In the genomic region with DNA sequence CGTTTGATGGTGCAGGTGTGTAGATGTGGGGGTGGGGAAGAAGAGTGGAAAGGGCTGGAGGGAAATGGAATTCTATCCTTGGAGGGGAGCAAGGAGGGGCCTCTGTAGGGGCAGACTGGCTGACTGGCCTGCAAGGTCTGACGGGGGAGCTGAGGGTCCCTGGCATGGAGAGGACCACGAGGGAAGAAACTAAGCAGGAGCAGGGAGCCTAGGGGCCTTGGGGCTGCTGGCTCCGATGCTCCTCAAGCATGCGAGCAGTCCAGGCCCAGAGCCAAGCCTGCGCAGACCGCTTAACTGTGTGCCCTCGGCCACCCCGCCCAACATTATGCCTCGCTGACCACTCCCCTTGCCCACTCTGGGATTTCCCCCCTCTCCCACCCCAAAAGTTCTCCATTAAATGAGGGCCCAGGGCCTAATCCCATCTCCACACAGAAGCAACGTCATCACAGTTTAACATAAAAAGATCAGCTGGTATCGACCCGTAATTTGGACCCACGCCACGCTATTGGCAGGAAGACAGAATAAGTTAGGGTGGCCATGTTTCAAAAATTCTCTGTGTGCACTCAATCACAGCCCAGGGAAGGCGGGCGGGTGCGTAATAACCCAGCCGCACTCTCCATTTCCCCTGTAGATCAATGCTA, we compare ENCODE assay signal across 12 mouse cellular contexts. TPM values are rescaled to one million over a fixed set of nuclear protein-coding genes. Genes with fewer than 3 reads are reported as not detected.
DNase-seq lines count a peak whose midpoint lies in the region; ATAC-seq and TF ChIP-seq lines count a peak whose summit lies in the region.
"Had no signal": no experiment of that assay in that cellular context is flagged by ENCODE, and none has a peak within 500 bp of the region (broad histone marks: within the 10 kb centered on the region; RNA-seq: fewer than 3 reads in every experiment).

No protein-coding gene starts in this region.

- no peak overlapping the region for H3K27ac ChIP-seq in heart, embryonic 14.5 days (replicated peaks in 1 of 2; ENCODE audit: control insufficient read depth in 1 of 2, insufficient read depth in 1 of 2, low read depth in 2 of 2, low read length in 2 of 2)
- no peak overlapping the region for H3K27ac ChIP-seq in heart, embryonic 10.5 days
- peak overlapping the region; percentile 46; the same call in 1 of the 2 replicates for H3K27ac ChIP-seq in kidney, adult 2 months (ENCODE audit: insufficient read depth, low read depth, low read length)
- no peak overlapping the region for H3K27ac ChIP-seq in neural tube, embryonic 13.5 days (replicated peaks)
- H3K27ac ChIP-seq: heart, adult 2 months had no signal

- H3K4me2 ChIP-seq in heart, embryonic 14.5 days (ENCODE audit: low read length), result peak overlapping the region; percentile 13; the same call in 1 of the 2 replicates
- no peak overlapping the region for H3K4me2 ChIP-seq in neural tube, embryonic 13.5 days

- WGBS in heart, embryonic 14.5 days, result 50% methylated on average over 17 of the region's 19 CpGs
- WGBS in heart, embryonic 10.5 days, result 44% methylated on average over 19 of the region's 19 CpGs
- 28% methylated on average over 19 of the region's 19 CpGs for WGBS in kidney, adult 2 months
- WGBS in neural tube, embryonic 13.5 days, result 35% methylated on average over 19 of the region's 19 CpGs

- peaks cover 4 to 11% of the 10 kb centered on the region in 2 experiments for H3K4me1 ChIP-seq in heart, embryonic 14.5 days (ENCODE audit: control insufficient read depth in 2 of 2, insufficient read depth in 2 of 2, low read length in 2 of 2)
- peaks cover 27% of the 10 kb centered on the region for H3K4me1 ChIP-seq in heart, embryonic 10.5 days
- H3K4me1 ChIP-seq in kidney, adult 2 months (ENCODE audit: control insufficient read depth, insufficient read depth, low read length), result no peaks in the 10 kb centered on the region
- peaks cover 25% of the 10 kb centered on the region for H3K4me1 ChIP-seq in neural tube, embryonic 13.5 days (replicated peaks)

- DNase-seq in heart, embryonic 10.5 days (ENCODE audit: low spot score), result no peak
- peak; percentile 21 for DNase-seq in retina, postnatal 1 day
- no peak for DNase-seq in retina, embryonic 14.5 days (ENCODE audit: low spot score)
- DNase-seq in kidney, adult 2 months, result peak; percentile 82
- DNase-seq in frontal cortex, adult 2 months (ENCODE audit: extremely low spot score in 1 of 2, low spot score in 1 of 2), result no peak
- DNase-seq: adrenal gland, postnatal 25 days; embryo, embryonic 11 days; heart, adult 2 months had no signal

- TF ChIP-seq CTCF in kidney, adult 2 months (conservative IDR thresholded peaks at IDR 0.05; ENCODE audit: insufficient read depth, insufficient read length, low read depth, low read length), result no peak

- no peak overlapping the region for H3K4me3 ChIP-seq in heart, embryonic 14.5 days (ENCODE audit: control insufficient read depth in 1 of 2, insufficient read depth in 1 of 2, low read depth in 1 of 2, low read length in 2 of 2)
- H3K4me3 ChIP-seq in heart, embryonic 10.5 days, result no peak overlapping the region
- peak overlapping the region; percentile 9; the same call in 1 of the 2 replicates for H3K4me3 ChIP-seq in kidney, adult 2 months (ENCODE audit: insufficient read depth, low read depth, low read length)
- no peak overlapping the region for H3K4me3 ChIP-seq in neural tube, embryonic 13.5 days
- H3K4me3 ChIP-seq: heart, adult 2 months had no signal

- H3K9ac ChIP-seq in heart, embryonic 14.5 days (ENCODE audit: low read length), result no peak overlapping the region
- H3K9ac ChIP-seq in neural tube, embryonic 13.5 days, result no peak overlapping the region

- no peak for TF ChIP-seq POLR2A in kidney, adult 2 months (IDR thresholded peaks at IDR 0.05; ENCODE audit: low read depth, low read length)

- H3K36me3 ChIP-seq in heart, embryonic 14.5 days (ENCODE audit: control insufficient read depth, insufficient read depth, low read length), result no peaks in the 10 kb centered on the region
- no peaks in the 10 kb centered on the region for H3K36me3 ChIP-seq in heart, embryonic 10.5 days
- no peaks in the 10 kb centered on the region for H3K36me3 ChIP-seq in kidney, adult 2 months (ENCODE audit: control insufficient read depth, insufficient read depth, low read length)
- H3K36me3 ChIP-seq in neural tube, embryonic 13.5 days, result no peaks in the 10 kb centered on the region

- peaks cover 31% of the 10 kb centered on the region for H3K27me3 ChIP-seq in heart, embryonic 14.5 days (ENCODE audit: control insufficient read depth, insufficient read depth, low read length)
- H3K27me3 ChIP-seq in heart, embryonic 10.5 days (ENCODE audit: insufficient read depth, poor library complexity, severe bottlenecking), result peaks cover 76% of the 10 kb centered on the region
- no peaks in the 10 kb centered on the region for H3K27me3 ChIP-seq in kidney, adult 2 months (replicated peaks; ENCODE audit: control insufficient read depth, insufficient read depth, low read length)
- H3K27me3 ChIP-seq in neural tube, embryonic 13.5 days, result peaks cover 82% of the 10 kb centered on the region

- ATAC-seq in heart, embryonic 14.5 days (ENCODE audit: insufficient number of reproducible peaks, insufficient read depth, low FRiP score, low read depth), result no peak
- ATAC-seq in neural tube, embryonic 13.5 days (ENCODE audit: low read depth), result peak; percentile 52; the same call in 1 of the 2 replicates
- no peak for ATAC-seq in erythroblast, adult 5-6 weeks (replicated peaks; ENCODE audit: low FRiP score, poor library complexity, severe bottlenecking)
- ATAC-seq: CD4-positive, CD25-positive, alpha-beta regulatory T cell, adult 4 months had no signal

- H3K9me3 ChIP-seq in heart, embryonic 14.5 days (ENCODE audit: control insufficient read depth, low read length), result no peaks in the 10 kb centered on the region
- no peaks in the 10 kb centered on the region for H3K9me3 ChIP-seq in heart, embryonic 10.5 days
- no peaks in the 10 kb centered on the region for H3K9me3 ChIP-seq in neural tube, embryonic 13.5 days

RNA-seq across cellular contexts. Expression of gene Slf2, which starts 37.6 kb away (rescaled TPM):
- polyA plus RNA-seq in heart, embryonic 14.5 days (2014; fragmentation: Nextera tagmentation; extraction: Ambion mirVana), result 46.4 and 47.0 TPM in 2 replicates
- polyA plus RNA-seq in heart, embryonic 10.5 days (2016; fragmentation: Nextera tagmentation; extraction: Ambion mirVana), result 56.6 and 60.6 TPM in 2 replicates
- 10.5 and 31.1 TPM in 2 replicates for polyA plus RNA-seq in kidney, adult 2 months (2012; rRNA removed)
- polyA plus RNA-seq in neural tube, embryonic 13.5 days (2015; fragmentation: Nextera tagmentation; extraction: Ambion mirVana), result 25.2 and 31.4 TPM in 2 replicates
- total RNA-seq in erythroblast, adult 5-6 weeks (2015; ENCODE audit: low replicate concordance), result 14.0 TPM in 2 replicates
- total RNA-seq in erythroblast, adult 5-6 weeks (2017; ENCODE audit: low replicate concordance), result 13.6 and 16.3 TPM in 2 replicates
- 39.7 and 46.4 TPM in 2 replicates for polyA plus RNA-seq in frontal cortex, adult 2 months (2012; rRNA removed)

Comparison
In these comparisons a context has a peak if more than half of its experiments do, and no peak if none do; other contexts are left out.
1. DNase-seq: peak in retina, postnatal 1 day (single experiment) and kidney, adult 2 months (single experiment); none in heart, embryonic 10.5 days (single experiment), retina, embryonic 14.5 days (single experiment) and frontal cortex, adult 2 months (0 of 2).